Mouse (Mus musculus) thymus, postnatal 36 days (tissue): ENCODE data around the gene Ccdc17.

Experiments
- DNase-seq, 2 experiments: peaks; one replicate each; pipeline ENCODE4 v3.0.0; 2022; ENCODE audit warnings: mixed read lengths in 2 of 2

The Ccdc17 gene

DNA sequence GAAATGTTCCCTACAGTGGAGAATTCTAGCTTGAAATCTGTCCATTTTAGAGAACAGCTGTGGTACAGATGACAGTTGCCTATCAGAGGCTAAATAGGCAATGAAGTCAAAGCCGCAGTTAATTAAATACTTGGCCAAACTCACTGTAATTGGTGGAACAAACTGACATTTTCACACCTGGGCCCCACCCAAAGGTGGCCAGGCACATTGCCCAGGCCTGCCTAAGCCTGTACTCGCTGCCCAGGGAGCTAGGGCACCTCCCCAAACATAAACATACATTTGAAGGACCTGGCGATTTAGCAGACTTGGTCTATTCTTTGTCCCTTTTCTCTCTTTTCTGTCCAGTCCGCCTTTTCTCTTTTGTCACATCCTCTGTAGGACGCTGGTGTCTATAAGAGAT lies at the start of gene Ccdc17:
Gene Ccdc17 (plus strand): TSS at position 276 of the 400 bp plus-strand sequence.
- DNase-seq: no peak

DNA sequence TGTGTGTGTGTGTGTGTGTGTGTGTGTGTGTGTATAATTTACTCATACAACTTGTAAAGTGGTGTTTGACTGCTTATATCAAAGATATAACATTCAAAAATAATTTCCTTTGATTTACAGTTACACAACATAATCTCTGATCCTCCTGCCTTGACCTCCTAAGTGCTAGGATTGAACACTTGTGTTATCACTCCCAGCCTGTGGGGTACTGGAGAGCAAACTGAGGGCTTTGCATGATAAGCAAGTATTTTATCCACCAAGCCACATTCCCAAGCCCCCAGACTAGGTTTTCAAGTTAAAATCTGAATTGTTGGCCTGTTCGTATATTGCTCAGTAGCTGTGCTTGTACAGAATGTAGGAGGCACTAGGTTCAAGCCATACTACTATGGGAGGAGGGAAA lies 46.0 kb upstream of the Ccdc17 start:
- DNase-seq: no peak

DNA sequence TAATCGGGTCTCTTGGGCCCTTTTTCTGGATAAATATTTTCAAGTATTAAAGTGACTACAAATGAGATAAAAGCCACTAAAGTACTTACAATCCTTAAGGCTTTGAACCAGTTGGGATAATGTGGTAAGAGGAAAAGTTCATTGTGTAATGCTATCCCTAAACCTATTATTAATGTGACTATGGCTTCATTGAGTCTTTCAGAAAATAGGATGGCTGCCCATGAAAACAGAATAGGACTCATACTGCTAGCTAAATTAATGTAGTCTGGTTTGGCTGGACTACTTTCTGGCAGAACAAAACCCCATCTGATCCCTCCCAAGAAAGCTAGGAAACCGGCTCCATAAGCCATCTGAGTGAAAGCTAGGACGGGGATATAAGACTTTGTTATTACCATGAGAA lies 43.4 kb upstream of the Ccdc17 start:
- no peak for DNase-seq

DNA sequence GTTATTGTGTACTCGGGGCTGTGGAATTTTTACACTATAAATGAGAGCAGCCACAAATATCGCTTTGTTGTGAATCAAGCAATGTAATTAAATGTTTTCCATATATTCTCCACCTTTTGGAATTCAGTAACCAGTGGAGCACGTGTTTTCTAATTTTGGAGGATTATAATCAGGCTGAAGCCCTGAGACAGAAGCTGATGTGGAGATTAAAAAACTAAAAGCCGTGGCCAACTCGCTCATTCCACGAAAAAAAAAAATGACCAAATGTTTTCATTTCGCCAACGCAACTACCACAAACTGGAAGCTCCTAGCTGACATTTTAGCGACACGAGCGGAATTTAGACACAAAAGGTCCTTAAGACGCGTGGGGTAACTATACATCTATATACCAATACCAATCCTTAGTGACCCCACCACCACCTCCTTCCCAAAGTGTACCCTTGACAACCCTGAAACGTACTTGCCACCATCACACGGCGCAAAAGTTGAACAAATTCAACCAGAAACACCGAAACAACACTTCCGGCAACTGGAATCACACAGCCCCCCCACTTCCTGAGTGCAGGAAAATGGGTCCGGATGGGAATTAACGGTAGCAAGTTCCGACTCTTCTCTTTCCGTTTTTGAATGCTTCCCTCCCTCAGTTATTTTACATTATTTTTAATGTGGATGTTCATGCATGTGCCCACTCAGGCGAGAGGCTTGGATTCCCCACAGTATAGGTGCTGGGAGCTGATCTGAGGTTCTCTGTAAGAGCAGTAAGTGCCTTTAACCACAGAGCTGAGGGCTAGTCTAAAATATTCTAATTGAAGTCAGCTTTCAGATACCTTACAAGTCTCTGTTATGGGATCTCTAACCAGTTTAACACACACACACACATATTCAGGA lies 40.8 kb upstream of the Ccdc17 start, which contains the start of gene Tmem69:
Gene Tmem69 (minus strand): TSS at position 524 of the 888 bp plus-strand sequence.
- peak; percentile 70 to 73 for DNase-seq

DNA sequence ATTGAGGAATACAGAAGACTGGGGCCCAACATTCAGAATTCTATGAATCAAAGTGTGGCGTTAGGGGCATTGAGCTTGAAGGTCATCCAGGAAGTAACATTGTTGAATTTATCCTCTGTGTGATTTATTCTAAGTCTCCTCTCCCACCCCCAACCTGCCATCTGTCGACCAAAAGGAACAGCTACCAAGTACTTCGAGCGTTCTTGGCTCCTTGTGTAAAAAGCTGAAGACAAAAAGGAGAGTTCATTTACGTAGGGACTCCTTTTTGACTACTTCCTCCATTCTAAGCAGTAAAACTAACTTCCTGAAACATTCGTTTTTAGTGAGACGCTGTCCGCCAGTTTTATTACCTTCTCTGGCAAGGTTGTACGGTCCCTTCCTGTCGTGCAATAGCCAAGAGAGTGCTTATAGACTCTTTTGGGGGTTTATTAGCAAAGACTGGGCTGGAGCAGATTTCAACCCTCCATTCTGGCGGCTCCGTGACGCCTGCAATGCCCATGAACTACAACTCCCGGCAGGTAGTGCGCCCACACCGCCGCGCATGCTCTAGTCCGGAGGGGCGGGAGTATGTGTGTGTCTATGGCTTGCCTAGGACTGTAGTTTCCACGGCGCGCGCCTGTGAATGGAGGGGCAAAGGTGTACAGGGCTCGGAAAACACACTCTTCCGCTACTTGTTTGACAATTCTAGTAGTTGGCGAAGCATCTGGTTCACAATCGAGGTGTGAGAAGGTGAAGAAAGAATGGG lies 39.7 kb upstream of the Ccdc17 start:
- peak; percentile 92 to 94 for DNase-seq

DNA sequence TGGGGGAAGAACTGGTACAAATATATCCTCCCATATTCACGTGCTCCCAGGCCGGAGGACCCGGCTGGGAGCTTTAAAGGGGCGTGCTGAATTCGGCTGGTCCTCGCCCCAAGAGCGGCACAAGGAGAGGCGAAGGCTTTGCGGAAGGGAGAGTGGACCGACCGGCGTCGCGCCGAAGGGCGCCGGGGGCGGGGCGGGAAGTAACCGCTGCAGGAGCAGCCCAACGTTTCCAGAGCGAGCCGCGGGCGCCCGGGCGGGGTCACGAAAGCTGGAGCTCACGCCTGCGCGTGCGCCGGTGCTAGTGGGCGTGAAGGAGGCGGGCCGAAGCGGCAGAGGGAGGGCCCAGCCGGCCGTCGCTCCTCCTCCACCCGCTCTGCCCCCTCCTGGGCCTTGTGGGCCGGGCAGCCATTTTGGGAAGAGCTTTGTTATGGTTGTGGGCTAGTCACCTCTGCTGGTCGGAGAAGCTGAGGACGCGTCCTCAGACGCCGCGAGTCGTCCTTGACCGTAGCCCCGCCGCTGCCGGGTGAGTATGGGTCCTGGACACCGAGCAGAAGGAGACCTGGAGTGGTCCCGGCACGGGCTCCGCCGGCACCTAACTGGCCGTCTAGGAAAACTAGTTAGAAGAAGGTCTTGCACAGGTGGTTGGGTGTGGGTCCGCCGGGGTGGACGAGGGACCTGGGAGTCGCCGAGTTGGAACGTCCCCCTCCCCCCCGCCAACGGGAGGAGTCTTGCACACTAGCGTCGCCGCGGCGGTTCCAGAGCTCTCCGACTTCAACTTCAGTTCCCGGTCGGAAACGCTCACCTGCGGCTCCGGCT lies 38.9 kb upstream of the Ccdc17 start, which contains the start of gene Gpbp1l1:
Gene Gpbp1l1 (plus strand): TSS at position 353 of the 816 bp plus-strand sequence.
- peak; percentile 98 for DNase-seq

DNA sequence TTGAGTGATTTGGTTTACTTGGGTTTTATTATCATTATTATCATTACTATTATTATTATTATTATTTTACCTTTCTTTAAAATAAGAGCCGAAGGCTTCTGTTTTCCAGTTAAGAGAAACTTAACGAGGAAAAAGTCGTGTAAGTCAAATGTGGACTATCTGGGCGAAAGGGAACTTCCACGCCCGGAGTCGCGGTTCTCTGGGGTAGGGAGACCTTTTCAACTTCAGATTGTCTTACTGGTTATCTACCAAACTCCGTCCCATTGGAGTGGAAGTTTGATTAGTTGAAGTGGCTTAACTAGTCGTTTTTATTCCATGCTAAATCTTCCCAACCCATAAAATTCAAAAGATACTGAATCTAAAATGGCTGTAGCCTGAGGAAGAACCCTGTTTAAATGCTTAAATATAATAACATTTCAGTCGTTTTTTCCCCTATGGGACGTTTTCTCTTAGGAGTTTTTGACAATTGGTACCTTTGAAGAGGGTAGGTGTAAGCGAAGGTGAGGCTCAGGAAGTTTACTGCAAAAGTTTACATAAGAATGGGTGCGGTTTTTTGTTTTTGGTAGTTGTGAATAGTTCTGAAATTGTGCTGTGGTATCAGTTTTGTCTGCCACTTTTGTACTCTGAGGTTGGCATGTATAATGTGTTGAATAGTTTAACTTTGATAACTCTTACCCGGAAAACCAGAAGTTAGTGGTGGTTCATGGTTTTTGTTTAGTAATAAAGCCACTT lies 38.1 kb upstream of the Ccdc17 start:
- peak in 1 of 2 experiments; percentile 9 for DNase-seq

DNA sequence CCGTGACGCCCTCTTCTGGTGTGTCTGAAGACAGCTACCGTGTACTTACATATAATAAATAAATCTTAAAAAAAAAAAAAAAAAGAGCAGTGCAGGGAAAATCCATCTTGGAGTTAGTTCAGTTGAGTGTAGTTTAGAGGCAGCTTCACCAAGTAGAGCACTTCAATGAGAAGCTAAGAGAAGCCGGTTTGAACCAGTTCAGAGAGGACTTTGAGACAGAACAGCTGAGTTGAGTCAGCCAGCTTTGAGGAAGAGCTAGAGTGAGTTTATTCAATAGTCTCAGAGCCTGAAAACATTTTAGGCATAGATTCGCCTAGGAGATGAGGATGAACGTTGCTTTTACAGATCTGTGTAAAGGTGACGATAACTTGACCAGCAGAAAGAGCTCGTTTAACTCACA lies 661 bp upstream of the Ccdc17 start:
- DNase-seq: no peak

DNA sequence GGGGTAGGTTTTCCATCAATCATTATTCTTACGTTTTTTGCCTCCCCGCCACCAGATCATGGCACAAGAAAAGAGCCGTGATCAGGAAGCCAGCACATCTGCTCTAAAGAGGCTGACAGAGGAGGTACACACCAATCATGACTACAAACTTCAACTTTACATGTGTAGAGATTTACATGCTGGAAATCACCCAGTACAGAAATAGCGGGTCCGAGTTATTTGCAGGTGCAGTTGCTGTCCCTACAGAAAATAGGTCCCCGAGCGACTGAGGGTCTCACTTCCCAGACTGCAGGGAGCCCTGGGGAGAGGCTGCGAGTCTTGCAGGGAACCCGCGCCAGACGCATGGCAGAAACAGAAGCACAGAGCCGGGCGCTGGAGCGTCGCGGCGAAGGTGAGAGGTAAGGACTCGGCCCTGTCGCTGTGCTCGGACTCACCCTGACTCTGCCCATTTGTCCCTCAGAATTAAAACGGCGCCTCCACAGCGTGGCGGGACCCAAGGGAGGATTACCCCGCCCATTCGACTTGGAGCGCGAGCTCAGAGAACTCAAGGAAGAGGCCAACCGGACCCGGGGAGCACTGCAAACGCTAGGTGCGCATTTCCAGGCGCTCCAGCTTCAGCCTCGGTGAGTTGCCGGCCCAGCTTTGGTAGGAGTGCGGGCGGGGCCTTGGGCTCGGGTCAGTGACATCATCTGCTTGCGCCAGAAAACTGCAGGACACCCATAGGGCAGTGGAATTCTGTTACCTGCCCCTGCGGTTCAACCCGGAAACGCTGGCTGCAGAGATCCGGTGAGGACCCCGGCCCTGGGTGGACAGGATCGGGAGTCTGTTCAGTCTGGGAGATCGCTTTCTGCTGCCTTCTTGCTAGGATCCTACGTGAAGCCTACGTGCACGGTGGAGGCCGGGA lies 776 bp downstream of the Ccdc17 start:
- peak; percentile 44 to 64 for DNase-seq

DNA sequence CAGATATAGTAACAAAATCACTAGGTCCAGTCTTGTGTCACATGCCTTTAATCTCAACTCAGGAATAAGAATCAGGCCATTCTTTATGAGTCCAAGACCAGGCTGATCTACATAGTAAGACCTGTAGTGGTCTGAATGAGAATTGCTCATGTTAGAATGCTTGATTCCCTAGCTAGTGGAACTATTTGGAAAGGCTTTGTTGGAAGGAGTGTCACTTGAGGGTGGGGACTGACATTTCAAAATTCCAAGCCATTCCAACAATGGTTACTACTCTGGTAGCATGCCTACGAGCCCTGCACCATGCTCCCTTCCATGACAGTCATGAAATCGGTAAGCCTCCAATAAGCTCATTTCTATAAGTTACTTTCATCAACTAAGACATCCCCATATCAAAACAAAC lies 16.2 kb downstream of the Ccdc17 start:
- DNase-seq: no peak

DNA sequence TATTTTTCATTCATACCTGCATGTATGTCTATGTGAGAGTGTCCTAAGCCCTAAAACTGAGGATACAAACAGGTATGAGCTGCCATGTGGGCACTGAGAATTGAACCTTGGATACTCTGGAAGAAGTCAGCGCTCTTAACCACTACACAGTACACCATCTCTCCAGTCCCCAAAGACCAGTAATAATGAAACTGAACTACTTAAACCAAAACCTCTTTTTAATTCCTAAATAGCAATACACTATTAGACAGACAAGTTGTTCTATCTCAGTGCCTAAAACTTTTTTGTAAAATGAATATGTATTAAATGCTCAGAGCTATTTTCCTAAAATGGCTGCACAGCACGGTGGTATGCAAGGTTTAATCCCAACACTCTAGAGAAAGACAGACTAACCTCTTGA lies 18.8 kb downstream of the Ccdc17 start:
- no peak for DNase-seq

DNA sequence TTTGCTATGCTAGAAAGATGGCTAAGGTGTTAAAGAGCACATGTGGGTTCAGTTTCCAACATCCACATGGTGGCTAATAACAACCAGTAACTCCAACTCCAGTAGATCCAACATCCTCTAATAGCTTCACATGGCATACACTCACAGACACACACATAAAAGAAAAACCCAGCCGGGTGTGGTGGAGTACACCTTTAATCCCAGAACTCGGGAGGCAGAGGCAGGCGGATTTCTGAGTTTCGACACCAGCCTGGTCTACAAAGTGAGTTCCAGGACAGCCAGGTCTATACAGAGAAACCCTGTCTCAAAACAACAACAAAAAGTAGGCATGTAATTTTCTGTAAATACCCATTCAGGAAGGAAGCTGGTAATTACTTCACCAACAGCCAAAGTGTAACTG lies 28.4 kb downstream of the Ccdc17 start:
- DNase-seq: no peak

DNA sequence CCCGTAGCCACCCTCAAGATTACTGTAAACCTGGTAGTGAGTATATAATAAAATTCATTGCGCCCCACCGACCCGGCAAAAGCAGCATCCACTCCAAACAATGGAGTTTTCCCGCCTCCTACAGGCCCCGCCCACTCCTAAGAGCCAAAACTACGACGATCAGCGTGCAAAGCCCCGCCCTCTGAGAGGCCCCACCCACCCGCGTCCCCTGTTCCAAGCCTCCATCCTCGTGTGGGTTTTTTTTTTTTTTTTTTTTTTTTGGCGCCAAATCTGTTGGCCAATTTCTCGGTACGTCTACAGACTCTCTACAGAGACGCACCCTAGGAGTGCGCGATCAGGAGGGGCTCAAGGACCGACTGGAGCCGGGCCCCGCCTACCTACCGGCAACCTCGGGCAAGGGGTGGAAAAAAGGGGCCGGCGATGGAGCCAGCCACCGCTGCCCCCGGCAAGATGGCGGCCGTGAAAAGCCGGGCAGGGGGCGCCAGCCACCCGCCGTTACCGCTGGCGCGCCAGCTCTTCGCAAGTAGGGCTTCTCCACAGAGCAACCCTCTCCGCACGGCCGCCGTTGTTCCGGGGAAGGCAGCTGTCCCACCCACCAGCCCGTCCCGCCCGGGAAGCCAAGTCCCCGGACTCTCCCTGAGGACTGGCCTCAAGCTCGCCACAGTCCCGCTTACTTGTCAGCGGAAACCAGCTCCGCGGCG lies 30.4 kb downstream of the Ccdc17 start:
- peak; percentile 76 to 83 for DNase-seq

DNA sequence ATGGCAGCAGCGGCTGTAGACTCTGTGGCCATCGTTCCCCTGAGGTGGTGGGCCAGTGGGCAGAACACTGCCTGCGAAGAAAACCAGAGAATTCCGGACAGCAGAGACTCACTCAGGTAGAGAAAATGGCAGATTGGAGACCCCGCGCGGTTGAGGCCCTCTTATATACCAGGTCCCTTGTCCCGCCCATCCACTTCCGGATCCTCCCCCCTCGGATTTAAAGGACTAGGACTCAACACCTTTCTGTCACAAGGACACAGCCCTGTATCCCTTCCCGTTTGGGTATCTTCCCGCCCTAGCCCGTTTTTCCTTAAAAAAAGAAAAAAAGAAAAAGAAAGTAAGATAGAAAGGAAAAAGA lies 30.9 kb downstream of the Ccdc17 start:
- peak; percentile 90 to 94 for DNase-seq

DNA sequence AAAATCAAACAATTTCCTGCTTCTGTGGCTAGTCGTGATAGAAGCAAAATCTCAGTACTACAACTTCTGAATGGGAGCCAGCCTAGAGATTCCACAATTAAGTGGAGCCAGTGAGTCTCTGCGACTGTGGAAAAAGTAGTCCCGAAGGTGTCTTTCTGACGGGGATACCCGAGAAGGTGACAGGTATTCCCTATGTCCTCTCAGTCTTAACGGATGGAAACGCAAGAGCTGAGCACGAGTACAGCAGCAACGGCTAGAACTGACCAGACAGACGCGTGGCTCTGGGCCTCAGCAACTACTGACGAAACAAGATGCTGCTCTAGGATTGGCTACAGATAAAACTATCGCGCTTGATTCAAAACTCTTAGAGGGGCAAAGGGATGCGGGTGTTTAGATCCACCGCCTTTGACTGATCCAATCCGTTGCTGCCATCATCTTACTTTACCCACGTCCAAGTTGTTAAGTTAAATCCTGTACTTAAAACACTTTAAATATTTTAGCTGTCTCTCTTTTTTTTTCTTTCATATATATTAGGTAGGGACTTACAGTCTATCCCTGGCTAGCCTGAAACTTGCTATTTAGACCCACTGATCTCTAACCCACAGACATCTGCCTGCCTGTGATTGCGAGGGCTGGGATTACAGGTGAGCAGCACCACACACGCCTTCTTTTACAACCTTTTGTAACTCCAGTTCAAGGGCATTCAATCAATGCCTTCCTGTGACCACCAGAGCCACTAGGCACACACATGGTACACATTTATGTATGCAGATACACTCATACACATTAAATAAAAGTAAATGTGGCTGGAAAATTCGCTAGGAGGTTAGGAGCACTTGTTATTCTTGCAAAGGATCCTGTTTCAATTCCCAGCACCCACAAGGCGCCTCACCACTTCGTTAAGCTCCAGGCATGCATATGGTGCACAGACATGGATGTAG lies 31.5 kb downstream of the Ccdc17 start, which contains the start of gene Nasp:
Gene Nasp (minus strand): TSS at position 220 of the 941 bp plus-strand sequence.
- DNase-seq: peak; percentile 72 to 73

DNA sequence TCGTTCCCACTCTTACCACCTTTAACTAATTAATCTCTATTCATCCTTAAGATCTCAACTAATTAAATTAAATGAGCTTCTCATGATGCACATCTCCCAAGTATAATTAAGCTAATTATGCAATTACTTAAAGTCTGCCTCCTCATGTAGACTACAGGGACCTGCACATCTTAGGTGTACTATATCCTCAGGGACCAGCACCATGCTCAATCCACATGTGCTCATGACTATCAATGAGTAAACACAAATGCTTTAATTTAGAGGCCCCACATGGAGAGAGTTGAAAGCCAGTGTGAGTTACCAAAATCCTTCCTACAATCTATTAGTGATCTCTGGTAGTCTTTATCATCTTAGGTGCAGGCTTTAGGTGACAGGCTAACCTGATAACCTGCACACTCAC lies 38.7 kb downstream of the Ccdc17 start:
- no peak for DNase-seq

DNA sequence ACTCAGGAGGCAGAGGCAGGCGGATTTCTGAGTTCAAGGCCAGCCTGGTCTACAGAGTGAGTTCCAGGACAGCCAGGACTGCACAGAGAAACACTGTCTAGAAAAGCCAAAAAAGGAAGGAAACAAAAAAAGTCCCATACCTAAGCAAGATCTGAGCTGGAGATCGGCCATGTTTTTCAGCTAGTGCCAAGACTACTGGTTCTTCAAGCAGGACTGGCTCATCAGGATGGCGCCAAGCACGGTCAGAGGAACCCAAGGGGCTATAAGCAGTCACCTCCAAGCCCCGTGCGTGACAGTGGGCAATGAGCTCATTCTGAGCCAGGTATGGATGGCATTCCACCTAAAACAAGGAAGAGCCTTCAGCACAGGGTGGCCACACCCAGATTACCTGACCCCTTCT lies 42.4 kb downstream of the Ccdc17 start:
- DNase-seq: no peak

DNA sequence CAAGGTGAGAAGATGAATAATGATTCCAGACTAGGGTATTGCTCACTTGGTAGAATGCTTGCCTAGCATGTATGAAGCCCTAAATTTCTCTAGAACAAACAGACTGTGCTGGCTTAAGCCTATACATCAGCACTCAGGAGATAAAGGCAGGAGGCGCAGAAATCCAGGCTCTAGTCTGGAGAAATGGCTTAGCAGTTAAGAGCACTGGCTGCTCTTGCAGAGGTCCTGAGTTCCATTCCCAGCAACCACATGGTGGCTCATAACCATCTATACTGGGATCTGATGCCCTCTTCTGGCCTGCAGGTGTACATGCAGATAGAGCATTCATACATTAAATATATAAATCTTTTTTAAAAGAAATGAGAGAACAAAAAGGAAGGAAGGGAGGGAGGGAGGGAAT lies 45.6 kb downstream of the Ccdc17 start:
- DNase-seq: no peak

DNA sequence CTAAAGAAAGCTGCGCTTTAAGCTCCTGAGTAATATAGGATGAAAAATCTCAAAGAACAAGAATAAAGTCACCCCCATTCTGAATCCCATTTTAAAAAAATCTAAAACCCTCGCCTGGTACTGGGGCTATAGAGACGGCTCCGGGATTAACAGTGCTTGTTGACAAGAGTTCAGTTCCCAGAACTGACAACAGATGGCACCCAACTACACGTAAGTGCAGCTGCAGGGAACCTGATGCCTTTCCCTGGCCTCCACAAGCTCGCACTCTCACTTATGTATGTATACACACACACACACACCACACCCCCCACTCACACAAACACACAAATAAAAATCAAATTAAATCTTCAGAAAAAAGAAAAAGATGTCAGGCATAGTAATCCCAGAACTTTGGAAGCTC lies 47.9 kb downstream of the Ccdc17 start:
- peak; percentile 6 to 9 for DNase-seq
